Mouse (Mus musculus): ENCODE data around the gene Ahdc1. TPM values are rescaled to one million over a fixed set of nuclear protein-coding genes. Genes with fewer than 3 reads are reported as not detected.
A peak's percentile ranks its signal among the peaks of the same experiment; 100 is the strongest.

Ahdc1 gene
- polyA plus RNA-seq, 1 experiment from 2014 or later: 6.3 TPM

GRCm38 (mm10) chr4:133023636-133024035 is 12.6 kb downstream of the Ahdc1 start:
- Histone ChIP-seq H3K9ac (no peak overlapping the region), H3K27me3 (replicated peaks) (no peaks in the 10 kb centered on the region), H3K9me3 (no peaks in the 10 kb centered on the region), H3K4me1 (replicated peaks) (peaks cover 75% of the 10 kb centered on the region), H3K36me3 (0 out of 2 replicates have a peak, but pooled peaks cover under 1% of the 10 kb centered on the region), H3K4me2 (replicated peaks) (no peak overlapping the region), H3K4me3 (replicated peaks) (no peak overlapping the region), H3K27ac (peak overlapping the region; percentile 66; the same call in 1 of the 2 replicates)
- WGBS: 80% methylated on average over 6 of the region's 6 CpGs
- no peak for ATAC-seq

GRCm38 (mm10) chr4:133024404-133024803 is 13.3 kb downstream of the Ahdc1 start:
- Histone ChIP-seq H3K4me2 (replicated peaks) (peak overlapping the region; percentile 40; the same call in 1 of the 2 replicates), H3K9ac (no peak overlapping the region), H3K27ac (peak overlapping the region; percentile 66), H3K4me1 (replicated peaks) (peaks cover 75% of the 10 kb centered on the region), H3K36me3 (0 out of 2 replicates have a peak, but pooled peaks cover 4% of the 10 kb centered on the region), H3K4me3 (replicated peaks) (no peak overlapping the region), H3K9me3 (no peaks in the 10 kb centered on the region), H3K27me3 (replicated peaks) (no peaks in the 10 kb centered on the region)
- 31% methylated on average over 3 of the region's 4 CpGs for WGBS
- ATAC-seq: no peak

- H3K4me1 ChIP-seq (replicated peaks): peaks cover 76% of the 10 kb centered on the region
- H3K9ac ChIP-seq: no peak overlapping the region
- no peaks in the 10 kb centered on the region for H3K27me3 ChIP-seq (replicated peaks)
- peak overlapping the region; percentile 40 for H3K4me2 ChIP-seq (replicated peaks)
- H3K9me3 ChIP-seq: no peaks in the 10 kb centered on the region
- ATAC-seq: peak; percentile 55
- H3K27ac ChIP-seq: peak overlapping the region; percentile 66
- H3K4me3 ChIP-seq (replicated peaks): no peak overlapping the region
- WGBS: 13% methylated on average over 10 of the region's 10 CpGs
- 0 out of 2 replicates have a peak, but pooled peaks cover 4% of the 10 kb centered on the region for H3K36me3 ChIP-seq
Measured at GRCm38 (mm10) chr4:133024969-133025685, 14.1 kb downstream of the Ahdc1 start.

- no peak for ATAC-seq
- H3K4me2 ChIP-seq (replicated peaks): no peak overlapping the region
- H3K27me3 ChIP-seq (replicated peaks): no peaks in the 10 kb centered on the region
- H3K9ac ChIP-seq: no peak overlapping the region
- H3K9me3 ChIP-seq: no peaks in the 10 kb centered on the region
- H3K4me1 ChIP-seq (replicated peaks): peaks cover 65% of the 10 kb centered on the region
- 0 out of 2 replicates have a peak, but pooled peaks cover 4% of the 10 kb centered on the region for H3K36me3 ChIP-seq
- no peak overlapping the region for H3K27ac ChIP-seq
- 68% methylated on average over 10 of the region's 10 CpGs for WGBS
- H3K4me3 ChIP-seq (replicated peaks): no peak overlapping the region
Measured at GRCm38 (mm10) chr4:133026272-133026671, 15.2 kb downstream of the Ahdc1 start.

- H3K4me3 ChIP-seq (replicated peaks): no peak overlapping the region
- no peaks in the 10 kb centered on the region for H3K27me3 ChIP-seq (replicated peaks)
- H3K9ac ChIP-seq: no peak overlapping the region
- 0 out of 2 replicates have a peak, but pooled peaks cover 4% of the 10 kb centered on the region for H3K36me3 ChIP-seq
- peaks cover 59% of the 10 kb centered on the region for H3K4me1 ChIP-seq (replicated peaks)
- H3K4me2 ChIP-seq (replicated peaks): no peak overlapping the region
- ATAC-seq: no peak
- no peaks in the 10 kb centered on the region for H3K9me3 ChIP-seq
- H3K27ac ChIP-seq: no peak overlapping the region
- 44% methylated on average over 2 of the region's 2 CpGs for WGBS
Measured at GRCm38 (mm10) chr4:133026826-133027375, 15.8 kb downstream of the Ahdc1 start.

- no peak for ATAC-seq
- Histone ChIP-seq H3K9me3 (no peaks in the 10 kb centered on the region), H3K9ac (no peak overlapping the region), H3K27me3 (replicated peaks) (no peaks in the 10 kb centered on the region), H3K4me1 (replicated peaks) (peaks cover 51% of the 10 kb centered on the region), H3K4me2 (replicated peaks) (no peak overlapping the region), H3K27ac (no peak overlapping the region), H3K36me3 (0 out of 2 replicates have a peak, but pooled peaks cover 4% of the 10 kb centered on the region), H3K4me3 (replicated peaks) (no peak overlapping the region)
- 70% methylated on average over 10 of the region's 10 CpGs for WGBS
Measured at GRCm38 (mm10) chr4:133027721-133028120, 16.7 kb downstream of the Ahdc1 start.

- Histone ChIP-seq H3K4me2 (replicated peaks) (no peak overlapping the region), H3K4me1 (replicated peaks) (peaks cover 46% of the 10 kb centered on the region), H3K9ac (no peak overlapping the region), H3K4me3 (replicated peaks) (no peak overlapping the region), H3K36me3 (0 out of 2 replicates have a peak, but pooled peaks cover 4% of the 10 kb centered on the region), H3K27ac (no peak overlapping the region), H3K27me3 (replicated peaks) (no peaks in the 10 kb centered on the region), H3K9me3 (no peaks in the 10 kb centered on the region)
- ATAC-seq: 0 out of 2 replicates have a peak, but pooled peaks have one; percentile 28
- 73% methylated on average over 6 of the region's 6 CpGs for WGBS
Measured at GRCm38 (mm10) chr4:133028193-133028592, 17.1 kb downstream of the Ahdc1 start.

GRCm38 (mm10) chr4:133028875-133029274 is 17.8 kb downstream of the Ahdc1 start:
- ATAC-seq: no peak
- 84% methylated on average over 6 of the region's 6 CpGs for WGBS
- peaks cover 40% of the 10 kb centered on the region for H3K4me1 ChIP-seq (replicated peaks)

GRCm38 (mm10) chr4:133032410-133033095 is 21.5 kb downstream of the Ahdc1 start:
- H3K9ac ChIP-seq: no peak overlapping the region
- no peaks in the 10 kb centered on the region for H3K9me3 ChIP-seq
- no peak overlapping the region for H3K4me2 ChIP-seq (replicated peaks)
- 0 out of 2 replicates have a peak, but pooled peaks cover 4% of the 10 kb centered on the region for H3K36me3 ChIP-seq
- 87% methylated on average over 8 of the region's 8 CpGs for WGBS
- ATAC-seq: no peak
- no peak overlapping the region for H3K4me3 ChIP-seq (replicated peaks)
- no peak overlapping the region for H3K27ac ChIP-seq
- peaks cover 13% of the 10 kb centered on the region for H3K4me1 ChIP-seq (replicated peaks)
- H3K27me3 ChIP-seq (replicated peaks): no peaks in the 10 kb centered on the region

More at GRCm38 (mm10) chr4:133028875-133029274, 17.8 kb downstream of the Ahdc1 start:
- Histone ChIP-seq H3K4me2 (replicated peaks) (no peak overlapping the region), H3K4me3 (replicated peaks) (no peak overlapping the region), H3K36me3 (0 out of 2 replicates have a peak, but pooled peaks cover 4% of the 10 kb centered on the region), H3K9ac (no peak overlapping the region), H3K27me3 (replicated peaks) (no peaks in the 10 kb centered on the region), H3K27ac (no peak overlapping the region), H3K9me3 (no peaks in the 10 kb centered on the region)

GRCm38 (mm10) chr4:133034478-133034877 is 23.4 kb downstream of the Ahdc1 start:
- no peak overlapping the region for H3K4me3 ChIP-seq (replicated peaks)
- H3K27ac ChIP-seq: no peak overlapping the region
- H3K36me3 ChIP-seq: no peaks in the 10 kb centered on the region
- WGBS: 79% methylated on average over 10 of the region's 10 CpGs
- ATAC-seq: no peak
- H3K9ac ChIP-seq: no peak overlapping the region
- no peaks in the 10 kb centered on the region for H3K9me3 ChIP-seq
- no peaks in the 10 kb centered on the region for H3K27me3 ChIP-seq (replicated peaks)
- H3K4me2 ChIP-seq (replicated peaks): no peak overlapping the region
- peaks cover 25% of the 10 kb centered on the region for H3K4me1 ChIP-seq (replicated peaks)

GRCm38 (mm10) chr4:133035446-133035845 is 24.4 kb downstream of the Ahdc1 start:
- no peaks in the 10 kb centered on the region for H3K27me3 ChIP-seq (replicated peaks)
- H3K9me3 ChIP-seq: no peaks in the 10 kb centered on the region
- ATAC-seq: no peak
- no peak overlapping the region for H3K27ac ChIP-seq
- 74% methylated on average over 1 of the region's 1 CpGs for WGBS
- H3K36me3 ChIP-seq: no peaks in the 10 kb centered on the region
- H3K4me3 ChIP-seq (replicated peaks): no peak overlapping the region
- H3K4me1 ChIP-seq (replicated peaks): peaks cover 28% of the 10 kb centered on the region
- H3K9ac ChIP-seq: no peak overlapping the region
- H3K4me2 ChIP-seq (replicated peaks): no peak overlapping the region

GRCm38 (mm10) chr4:133035946-133036345 is 24.9 kb downstream of the Ahdc1 start:
- Histone ChIP-seq H3K36me3 (no peaks in the 10 kb centered on the region), H3K27ac (no peak overlapping the region), H3K9me3 (no peaks in the 10 kb centered on the region), H3K27me3 (replicated peaks) (no peaks in the 10 kb centered on the region), H3K4me3 (replicated peaks) (no peak overlapping the region), H3K4me1 (replicated peaks) (peaks cover 32% of the 10 kb centered on the region), H3K4me2 (replicated peaks) (no peak overlapping the region), H3K9ac (no peak overlapping the region)
- WGBS: 70% methylated on average over 3 of the region's 3 CpGs
- no peak for ATAC-seq

Data from intestine, embryonic 15.5 days (tissue).